21 mouse cellular contexts compared by ENCODE assay signal in genomic region chr3:130011236-130011635, GRCm38 (mm10). TPM values are rescaled to one million over a fixed set of nuclear protein-coding genes. Genes with fewer than 3 reads are reported as not detected.
DNase-seq lines count a peak whose midpoint lies in the region; ATAC-seq and TF ChIP-seq lines count a peak whose summit lies in the region.
"Had no signal": no experiment of that assay in that cellular context is flagged by ENCODE, and none has a peak within 500 bp of the region (broad histone marks: within the 10 kb centered on the region; RNA-seq: fewer than 3 reads in every experiment).

No protein-coding gene starts in this region.

- intact Hi-C loops in heart, postnatal 10 days (cut with DNase I) = loop anchor here (10.0 kb wide), 1 partner anchor 54 kb away; the partner anchor contains the start of gene Sec24b

- H3K9me3 ChIP-seq in lung, embryonic 14.5 days (ENCODE audit: low read depth, low read length) = no peaks in the 10 kb centered on the region
- H3K9me3 ChIP-seq: G1E had no signal

- no peak for ATAC-seq in lung, embryonic 14.5 days (ENCODE audit: insufficient read depth)
- ATAC-seq: activated CD4-positive, CD25-positive, alpha-beta regulatory T cell, adult 4 months; CD4-positive, CD25-positive, alpha-beta regulatory T cell, adult 4 months; Patski had no signal

- no peak overlapping the region for H3K27ac ChIP-seq in lung, embryonic 14.5 days (ENCODE audit: low read depth)

- no peak overlapping the region for H3K4me3 ChIP-seq in lung, embryonic 14.5 days (ENCODE audit: low read depth, low read length)

- H3K4me2 ChIP-seq in lung, embryonic 14.5 days = no peak overlapping the region

- TF ChIP-seq CTCF in lung, embryonic 14.5 days (IDR thresholded peaks at IDR 0.05; ENCODE audit: low read depth) = no peak

- H3K36me3 ChIP-seq in lung, embryonic 14.5 days (ENCODE audit: insufficient read depth) = peaks cover 48% of the 10 kb centered on the region

- DNase-seq in heart, adult 11 months = peak; percentile 10
- DNase-seq in heart, postnatal 10 days = no peak
- DNase-seq in lung, embryonic 14.5 days = peak; percentile 13
- no peak for DNase-seq in lung, postnatal 4 days
- DNase-seq in adipocyte (ENCODE audit: low spot score) = peak; percentile 66
- DNase-seq in spleen, postnatal 36 days (ENCODE audit: low spot score in 2 of 2) = no peak
- DNase-seq: adrenal gland, adult 2 months; adrenal gland, adult 8-10 months; adrenal gland, postnatal 10 days; adrenal gland, postnatal 14 days; adrenal gland, postnatal 25 days; B cell, adult 2 months; cerebellum, adult 11 months; cerebellum, adult 11-12 months; cerebellum, adult 18-20 months had no signal

- H3K9ac ChIP-seq in lung, embryonic 14.5 days = no peak overlapping the region

- H3K4me1 ChIP-seq in lung, embryonic 14.5 days (ENCODE audit: insufficient read depth) = no peaks in the 10 kb centered on the region

- 49% methylated on average over 1 of the region's 1 CpGs for WGBS in lung, embryonic 14.5 days

- no peaks in the 10 kb centered on the region for H3K27me3 ChIP-seq in lung, embryonic 14.5 days (ENCODE audit: insufficient read depth, low read length)
- H3K27me3 ChIP-seq: CH12.LX, Patski had no signal

RNA-seq across cellular contexts. Expression of gene Mcub, which starts 41.2 kb away (rescaled TPM):
- total RNA-seq in heart, postnatal 10 days (2021) = 1 to 10 TPM; 1.1 to 1.4 TPM
- 2.3 and 2.9 TPM in 2 replicates for polyA plus RNA-seq in lung, embryonic 14.5 days (2014; fragmentation: Nextera tagmentation; extraction: Ambion mirVana)
- total RNA-seq: G1E, MEL had no signal
- polyA plus RNA-seq: G1E had no signal

RNA-seq across cellular contexts. Expression of gene Sec24b, which starts 50.1 kb away (rescaled TPM):
- total RNA-seq in heart, postnatal 10 days (2021) = 10 to 100 TPM; 33.7 to 38.4 TPM
- 38.6 and 46.3 TPM in 2 replicates for polyA plus RNA-seq in lung, embryonic 14.5 days (2014; fragmentation: Nextera tagmentation; extraction: Ambion mirVana)

Comparison
In these comparisons a context has a peak if more than half of its experiments do, and no peak if none do; other contexts are left out.
1. DNase-seq: peak in heart, adult 11 months (single experiment), lung, embryonic 14.5 days (single experiment) and adipocyte (single experiment); none in heart, postnatal 10 days (0 of 2), lung, postnatal 4 days (0 of 2) and spleen, postnatal 36 days (0 of 2).